Mouse (Mus musculus): ENCODE data around the gene Tgm1. TPM values are rescaled to one million over a fixed set of nuclear protein-coding genes. Genes with fewer than 3 reads are reported as not detected.

Gene Tgm1
- polyA plus RNA-seq, 1 experiment from 2014 or later = 5.9 TPM

GRCm38 (mm10) chr14:55713007-55713728 lies 558 bp downstream of the Tgm1 start:
- ATAC-seq (replicated peaks; ENCODE audit: low FRiP score, low read depth) (peak; percentile 41), DNase-seq (ENCODE audit: low spot score) (peak; percentile 46)
- peak overlapping the region; percentile 52 for H3K27ac ChIP-seq
- WGBS = 11% methylated on average over 25 of the region's 25 CpGs
- 0 out of 2 replicates have a peak, but pooled peaks cover 6% of the 10 kb centered on the region for H3K4me1 ChIP-seq (replicated peaks; ENCODE audit: insufficient read depth, low read length)
- H3K27me3 ChIP-seq (ENCODE audit: insufficient read depth, low read length) = 0 out of 2 replicates have a peak, but pooled peaks cover 7% of the 10 kb centered on the region
- H3K9me3 ChIP-seq (replicated peaks; ENCODE audit: low read length) = no peaks in the 10 kb centered on the region
- peak overlapping the region; percentile 8; the same call in 1 of the 2 replicates for H3K4me3 ChIP-seq (replicated peaks; ENCODE audit: low read depth, low read length)
- TF ChIP-seq CTCF (IDR thresholded peaks at IDR 0.05; ENCODE audit: low read depth) = no peak
- peaks cover 19% of the 10 kb centered on the region; the same call in 1 of the 2 replicates for H3K36me3 ChIP-seq (ENCODE audit: insufficient read depth, low read length)
- peak overlapping the region; percentile 29; the same call in 1 of the 2 replicates for H3K9ac ChIP-seq (ENCODE audit: low read depth, low read length)
- H3K4me2 ChIP-seq (ENCODE audit: low read length) = peak overlapping the region; percentile 55

GRCm38 (mm10) chr14:55711786-55712185 lies 1.9 kb downstream of the Tgm1 start:
- no peak overlapping the region for H3K4me3 ChIP-seq (replicated peaks; ENCODE audit: low read depth, low read length)
- no peaks in the 10 kb centered on the region for H3K9me3 ChIP-seq (replicated peaks; ENCODE audit: low read length)
- H3K4me2 ChIP-seq (ENCODE audit: low read length) = no peak overlapping the region
- 0 out of 2 replicates have a peak, but pooled peaks cover 7% of the 10 kb centered on the region for H3K27me3 ChIP-seq (ENCODE audit: insufficient read depth, low read length)
- ATAC-seq (replicated peaks; ENCODE audit: low FRiP score, low read depth) (no peak), DNase-seq (ENCODE audit: low spot score) (no peak)
- H3K4me1 ChIP-seq (replicated peaks; ENCODE audit: insufficient read depth, low read length) = 0 out of 2 replicates have a peak, but pooled peaks cover 6% of the 10 kb centered on the region
- WGBS = 83% methylated on average over 7 of the region's 7 CpGs
- H3K36me3 ChIP-seq (ENCODE audit: insufficient read depth, low read length) = 0 out of 2 replicates have a peak, but pooled peaks cover 9% of the 10 kb centered on the region
- H3K27ac ChIP-seq = no peak overlapping the region
- no peak overlapping the region for H3K9ac ChIP-seq (ENCODE audit: low read depth, low read length)
- peak; percentile 11; the same call in 1 of the 2 replicates for TF ChIP-seq CTCF (IDR thresholded peaks at IDR 0.05; ENCODE audit: low read depth)

GRCm38 (mm10) chr14:55709509-55709908 lies 4.2 kb downstream of the Tgm1 start:
- 83% methylated on average over 4 of the region's 4 CpGs for WGBS

GRCm38 (mm10) chr14:55707397-55707796 lies 6.3 kb downstream of the Tgm1 start:
- Histone ChIP-seq H3K27me3 (ENCODE audit: insufficient read depth, low read length) (0 out of 2 replicates have a peak, but pooled peaks cover 5% of the 10 kb centered on the region), H3K4me3 (replicated peaks; ENCODE audit: low read depth, low read length) (no peak overlapping the region), H3K4me1 (replicated peaks; ENCODE audit: insufficient read depth, low read length) (no peaks in the 10 kb centered on the region), H3K36me3 (ENCODE audit: insufficient read depth, low read length) (no peaks in the 10 kb centered on the region), H3K9ac (ENCODE audit: low read depth, low read length) (no peak overlapping the region), H3K27ac (no peak overlapping the region), H3K9me3 (replicated peaks; ENCODE audit: low read length) (no peaks in the 10 kb centered on the region), H3K4me2 (ENCODE audit: low read length) (no peak overlapping the region)
- ATAC-seq (replicated peaks; ENCODE audit: low FRiP score, low read depth) (no peak), DNase-seq (ENCODE audit: low spot score) (no peak)
- 85% methylated on average over 5 of the region's 5 CpGs for WGBS
- no peak for TF ChIP-seq CTCF (IDR thresholded peaks at IDR 0.05; ENCODE audit: low read depth)

More at GRCm38 (mm10) chr14:55709509-55709908, 4.2 kb downstream of the Tgm1 start:
- no peak overlapping the region for H3K9ac ChIP-seq (ENCODE audit: low read depth, low read length)
- no peaks in the 10 kb centered on the region for H3K9me3 ChIP-seq (replicated peaks; ENCODE audit: low read length)
- H3K4me1 ChIP-seq (replicated peaks; ENCODE audit: insufficient read depth, low read length) = 0 out of 2 replicates have a peak, but pooled peaks cover 6% of the 10 kb centered on the region
- H3K36me3 ChIP-seq (ENCODE audit: insufficient read depth, low read length) = no peaks in the 10 kb centered on the region
- no peak overlapping the region for H3K4me3 ChIP-seq (replicated peaks; ENCODE audit: low read depth, low read length)
- ATAC-seq (replicated peaks; ENCODE audit: low FRiP score, low read depth) (no peak), DNase-seq (ENCODE audit: low spot score) (no peak)
- H3K27me3 ChIP-seq (ENCODE audit: insufficient read depth, low read length) = 0 out of 2 replicates have a peak, but pooled peaks cover 7% of the 10 kb centered on the region
- no peak overlapping the region for H3K27ac ChIP-seq
- no peak overlapping the region for H3K4me2 ChIP-seq (ENCODE audit: low read length)
- no peak for TF ChIP-seq CTCF (IDR thresholded peaks at IDR 0.05; ENCODE audit: low read depth)

GRCm38 (mm10) chr14:55706051-55706600 lies 7.6 kb downstream of the Tgm1 start:
- H3K4me1 ChIP-seq (replicated peaks; ENCODE audit: insufficient read depth, low read length) = no peaks in the 10 kb centered on the region
- 88% methylated on average over 8 of the region's 8 CpGs for WGBS
- H3K4me2 ChIP-seq (ENCODE audit: low read length) = no peak overlapping the region
- DNase-seq (ENCODE audit: low spot score) (no peak), ATAC-seq (replicated peaks; ENCODE audit: low FRiP score, low read depth) (no peak)
- no peak for TF ChIP-seq CTCF (IDR thresholded peaks at IDR 0.05; ENCODE audit: low read depth)
- H3K4me3 ChIP-seq (replicated peaks; ENCODE audit: low read depth, low read length) = no peak overlapping the region
- no peaks in the 10 kb centered on the region for H3K9me3 ChIP-seq (replicated peaks; ENCODE audit: low read length)
- H3K27me3 ChIP-seq (ENCODE audit: insufficient read depth, low read length) = no peaks in the 10 kb centered on the region
- no peak overlapping the region for H3K27ac ChIP-seq
- no peaks in the 10 kb centered on the region for H3K36me3 ChIP-seq (ENCODE audit: insufficient read depth, low read length)
- H3K9ac ChIP-seq (ENCODE audit: low read depth, low read length) = no peak overlapping the region

GRCm38 (mm10) chr14:55702761-55703160 lies 11.0 kb downstream of the Tgm1 start:
- TF ChIP-seq CTCF (IDR thresholded peaks at IDR 0.05; ENCODE audit: low read depth) = no peak
- no peaks in the 10 kb centered on the region for H3K9me3 ChIP-seq (replicated peaks; ENCODE audit: low read length)
- no peak overlapping the region for H3K9ac ChIP-seq (ENCODE audit: low read depth, low read length)
- H3K27ac ChIP-seq = no peak overlapping the region
- H3K4me1 ChIP-seq (replicated peaks; ENCODE audit: insufficient read depth, low read length) = no peaks in the 10 kb centered on the region; the same call in 1 of the 2 replicates
- H3K4me3 ChIP-seq (replicated peaks; ENCODE audit: low read depth, low read length) = no peak overlapping the region
- DNase-seq (ENCODE audit: low spot score) (no peak), ATAC-seq (replicated peaks; ENCODE audit: low FRiP score, low read depth) (no peak)
- H3K4me2 ChIP-seq (ENCODE audit: low read length) = no peak overlapping the region
- no peaks in the 10 kb centered on the region for H3K27me3 ChIP-seq (ENCODE audit: insufficient read depth, low read length)
- 41% methylated on average over 6 of the region's 6 CpGs for WGBS
- no peaks in the 10 kb centered on the region for H3K36me3 ChIP-seq (ENCODE audit: insufficient read depth, low read length)

Data from kidney, postnatal 0 days (tissue).